Mouse (Mus musculus): ENCODE data around the gene Styx. TPM values are rescaled to one million over a fixed set of nuclear protein-coding genes. Genes with fewer than 3 reads are reported as not detected.

The Styx gene
- polyA plus RNA-seq, 1 experiment from 2014 or later, result 13.7 TPM

DNA sequence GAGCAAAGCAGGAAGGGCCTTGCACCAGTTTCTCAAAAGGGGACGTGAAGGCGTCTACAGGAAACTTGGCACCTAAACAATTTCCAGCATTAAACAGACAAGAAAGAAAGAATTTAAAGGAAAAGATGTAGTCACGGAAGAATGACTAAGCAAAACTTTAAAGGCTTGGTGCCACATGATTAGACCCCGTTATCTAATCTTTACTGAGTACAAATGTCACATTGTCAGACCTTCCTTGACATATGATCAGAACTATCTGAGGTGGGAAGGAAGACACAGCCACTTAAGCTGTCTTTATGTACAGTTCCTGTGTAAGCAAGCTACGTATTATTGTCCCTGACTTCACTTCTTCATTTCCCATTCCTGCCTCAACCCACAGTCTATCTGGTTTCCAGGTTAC is 29.3 kb upstream of the Styx start:
- WGBS (ENCODE audit: missing documents), result 34% methylated on average over 5 of the region's 5 CpGs
- H3K27ac ChIP-seq, result peak overlapping the region; percentile 33
- peaks cover 15% of the 10 kb centered on the region for H3K79me2 ChIP-seq (ENCODE audit: inconsistent target)
- no peak overlapping the region for H3K4me3 ChIP-seq (ENCODE audit: inconsistent target)
- H3K36me3 ChIP-seq (ENCODE audit: inconsistent target), result no peaks in the 10 kb centered on the region

DNA sequence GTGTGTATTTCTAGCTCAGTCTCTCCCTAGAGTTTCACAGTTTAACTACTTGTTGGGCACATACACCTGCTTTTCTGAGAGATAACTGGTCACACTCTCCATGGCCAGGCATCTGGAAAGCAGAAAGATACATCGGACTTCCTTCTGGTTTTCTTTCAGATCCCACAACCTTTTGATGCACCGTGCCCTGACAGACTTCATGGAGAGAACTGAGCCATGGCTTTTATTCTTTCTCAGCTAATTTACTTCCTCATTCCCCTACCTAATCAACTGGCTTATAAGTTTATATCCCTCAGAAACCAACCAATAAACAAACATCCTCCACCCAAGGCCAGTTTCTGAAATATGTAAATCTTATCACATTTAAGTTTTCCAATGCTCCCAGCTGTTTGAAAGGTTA is 28.4 kb upstream of the Styx start:
- Histone ChIP-seq H3K36me3 (ENCODE audit: inconsistent target) (no peaks in the 10 kb centered on the region), H3K4me3 (ENCODE audit: inconsistent target) (no peak overlapping the region), H3K27ac (no peak overlapping the region; the same call in 1 of the 2 replicates), H3K79me2 (ENCODE audit: inconsistent target) (peaks cover 7% of the 10 kb centered on the region)
- 42% methylated on average over 2 of the region's 2 CpGs for WGBS (ENCODE audit: missing documents)

DNA sequence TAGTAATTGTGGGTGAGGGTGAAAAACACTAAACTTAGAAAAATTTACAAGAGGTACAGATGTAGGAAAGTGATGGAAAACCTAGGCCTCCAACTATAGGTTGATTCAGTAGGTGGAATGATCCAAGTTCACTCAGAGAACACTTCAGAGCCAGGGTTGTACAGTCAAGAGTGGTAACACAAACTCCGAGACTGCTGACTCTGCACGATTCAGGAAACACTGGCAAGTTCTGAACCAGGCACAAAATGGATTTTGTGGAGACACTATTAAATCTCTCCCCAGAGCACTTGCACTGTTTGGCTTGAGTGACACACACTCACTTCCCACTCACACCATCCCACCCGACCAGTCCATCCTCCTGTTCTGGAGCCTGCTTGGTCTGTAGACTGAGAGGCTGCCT is 27.6 kb upstream of the Styx start:
- no peak overlapping the region for H3K27ac ChIP-seq
- 88% methylated on average over 3 of the region's 3 CpGs for WGBS (ENCODE audit: missing documents)
- H3K4me3 ChIP-seq (ENCODE audit: inconsistent target), result no peak overlapping the region
- H3K36me3 ChIP-seq (ENCODE audit: inconsistent target), result no peaks in the 10 kb centered on the region
- no peaks in the 10 kb centered on the region for H3K79me2 ChIP-seq (ENCODE audit: inconsistent target)

DNA sequence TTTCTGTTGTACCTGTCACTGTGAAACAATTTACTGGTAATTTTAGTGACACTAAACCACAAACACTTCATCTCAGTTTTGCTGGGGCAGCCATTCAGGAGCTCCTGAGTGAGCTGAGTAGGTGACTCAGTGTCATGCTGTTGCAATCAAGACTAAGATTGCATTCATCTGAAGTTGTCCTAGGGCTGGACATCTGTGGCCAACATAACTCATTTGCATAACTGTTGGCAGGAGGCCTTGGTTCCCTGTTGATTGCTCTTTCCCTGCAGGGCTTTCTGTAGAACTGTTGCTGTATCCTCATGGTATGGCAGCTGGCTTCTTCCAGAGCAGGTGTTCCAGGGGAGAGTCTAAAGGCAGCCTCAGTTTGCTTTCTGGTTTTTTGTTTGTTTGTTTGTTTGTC is 25.4 kb upstream of the Styx start:
- Histone ChIP-seq H3K27ac (peak overlapping the region; percentile 80), H3K4me3 (ENCODE audit: inconsistent target) (no peak overlapping the region)

DNA sequence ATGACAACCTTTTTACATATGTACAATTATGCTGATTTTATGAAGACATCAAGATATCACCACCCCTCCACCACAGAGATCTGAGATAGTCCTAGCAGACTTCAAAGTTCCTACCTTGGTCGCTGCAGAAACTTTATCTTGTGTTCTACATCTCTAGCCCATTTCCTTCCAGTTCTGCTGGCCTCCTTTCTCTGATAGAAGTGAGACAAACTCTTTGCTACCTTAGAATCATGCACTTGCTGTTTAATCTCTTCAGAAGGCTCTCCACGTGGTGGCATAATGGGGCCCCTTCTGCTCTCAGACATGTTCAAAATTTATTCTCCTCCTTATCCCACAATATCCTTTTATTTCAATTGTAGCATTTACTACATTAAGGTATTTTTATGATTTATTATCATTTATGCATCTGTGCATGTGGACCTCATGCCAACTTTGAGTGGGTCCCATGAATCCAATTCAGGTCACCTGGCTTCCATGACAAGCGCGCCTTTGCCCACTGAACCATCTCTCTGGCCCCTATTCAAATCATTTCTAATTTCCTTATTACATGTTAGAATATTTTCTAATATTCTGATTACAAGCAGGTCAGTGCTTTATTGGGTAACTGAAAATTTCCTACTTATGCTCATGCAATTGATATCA is 22.7 kb upstream of the Styx start:
- H3K36me3 ChIP-seq (ENCODE audit: inconsistent target), result peaks cover 7% of the 10 kb centered on the region
- no peak overlapping the region for H3K27ac ChIP-seq
- H3K79me2 ChIP-seq (ENCODE audit: inconsistent target), result peaks cover 34% of the 10 kb centered on the region
- H3K4me3 ChIP-seq (ENCODE audit: inconsistent target), result no peak overlapping the region
- 77% methylated on average over 4 of the region's 4 CpGs for WGBS (ENCODE audit: missing documents)

More for the DNA sequence above, 25.4 kb upstream of the Styx start:
- H3K79me2 ChIP-seq (ENCODE audit: inconsistent target), result peaks cover 8% of the 10 kb centered on the region
- H3K36me3 ChIP-seq (ENCODE audit: inconsistent target), result no peaks in the 10 kb centered on the region

DNA sequence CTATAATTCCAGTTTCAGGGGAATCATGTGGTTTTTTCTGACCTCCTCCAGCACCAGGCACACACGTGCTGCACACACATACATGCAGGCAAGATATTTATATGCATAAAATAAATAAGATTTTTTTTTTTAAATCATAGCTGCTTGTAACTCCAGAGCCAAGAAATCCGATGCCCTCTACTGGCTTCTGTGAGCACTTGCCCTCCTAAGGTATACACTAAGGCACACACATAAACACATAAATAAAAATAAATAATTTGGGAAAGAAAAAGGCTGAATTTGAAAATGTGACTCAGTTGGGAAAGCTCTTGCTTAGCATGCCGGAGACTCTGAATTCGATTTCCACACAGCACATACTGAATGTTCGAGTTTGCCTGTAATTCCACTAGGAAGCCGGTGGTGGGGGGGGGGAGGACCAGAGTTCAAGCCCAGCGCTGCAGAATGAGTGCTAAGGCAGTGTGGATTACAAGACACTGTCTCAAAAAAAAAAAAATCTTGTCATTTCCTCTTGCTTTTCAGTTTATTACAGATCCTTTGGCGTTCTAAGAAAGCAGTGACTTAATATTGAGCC is 21.8 kb upstream of the Styx start:
- 15% methylated on average over 7 of the region's 8 CpGs for WGBS (ENCODE audit: missing documents)
- H3K27ac ChIP-seq, result peak overlapping the region; percentile 39
- peaks cover 7% of the 10 kb centered on the region for H3K36me3 ChIP-seq (ENCODE audit: inconsistent target)
- H3K79me2 ChIP-seq (ENCODE audit: inconsistent target), result peaks cover 43% of the 10 kb centered on the region
- peak overlapping the region; percentile 22; the same call in 1 of the 2 replicates for H3K4me3 ChIP-seq (ENCODE audit: inconsistent target)

DNA sequence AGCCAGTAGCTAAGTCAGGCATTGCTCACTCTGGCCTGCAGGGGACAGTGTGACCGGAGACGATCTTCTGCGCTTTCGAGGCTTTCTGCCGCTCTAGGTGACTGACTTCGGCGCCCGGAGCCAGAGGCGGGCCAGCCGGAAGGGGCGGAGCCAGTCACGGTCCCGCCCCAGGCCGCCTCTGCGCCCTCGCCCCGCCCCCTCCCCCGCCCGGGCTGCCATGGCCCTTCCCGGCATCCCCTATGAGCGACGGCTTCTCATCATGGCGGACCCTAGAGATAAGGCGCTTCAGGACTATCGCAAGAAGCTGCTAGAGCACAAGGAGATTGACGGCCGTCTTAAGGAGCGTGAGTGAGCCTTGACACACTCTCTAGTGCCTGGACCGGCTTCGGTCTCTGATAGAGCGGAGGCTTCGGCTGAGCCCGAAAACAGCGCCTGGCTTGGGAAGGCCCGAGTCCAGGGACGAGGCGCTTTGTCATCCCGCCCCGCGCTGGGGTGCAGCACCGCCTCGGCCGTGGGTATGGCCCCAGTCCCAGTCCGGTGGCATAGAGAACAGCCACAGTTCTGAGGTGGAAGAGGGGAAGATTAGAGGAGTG is 21.2 kb upstream of the Styx start, which contains the start of gene Psmc6:
TSS of gene Psmc6 (plus strand) at position 200 of the 593 bp plus-strand sequence.
- Histone ChIP-seq H3K36me3 (ENCODE audit: inconsistent target) (peaks cover 9% of the 10 kb centered on the region), H3K79me2 (ENCODE audit: inconsistent target) (peaks cover 49% of the 10 kb centered on the region), H3K27ac (peak within 1 kb of the TSS; percentile 62), H3K4me3 (ENCODE audit: inconsistent target) (peak within 1 kb of the TSS; percentile 98)
- under 1% methylated on average over 43 of the region's 44 CpGs for WGBS (ENCODE audit: missing documents)

DNA sequence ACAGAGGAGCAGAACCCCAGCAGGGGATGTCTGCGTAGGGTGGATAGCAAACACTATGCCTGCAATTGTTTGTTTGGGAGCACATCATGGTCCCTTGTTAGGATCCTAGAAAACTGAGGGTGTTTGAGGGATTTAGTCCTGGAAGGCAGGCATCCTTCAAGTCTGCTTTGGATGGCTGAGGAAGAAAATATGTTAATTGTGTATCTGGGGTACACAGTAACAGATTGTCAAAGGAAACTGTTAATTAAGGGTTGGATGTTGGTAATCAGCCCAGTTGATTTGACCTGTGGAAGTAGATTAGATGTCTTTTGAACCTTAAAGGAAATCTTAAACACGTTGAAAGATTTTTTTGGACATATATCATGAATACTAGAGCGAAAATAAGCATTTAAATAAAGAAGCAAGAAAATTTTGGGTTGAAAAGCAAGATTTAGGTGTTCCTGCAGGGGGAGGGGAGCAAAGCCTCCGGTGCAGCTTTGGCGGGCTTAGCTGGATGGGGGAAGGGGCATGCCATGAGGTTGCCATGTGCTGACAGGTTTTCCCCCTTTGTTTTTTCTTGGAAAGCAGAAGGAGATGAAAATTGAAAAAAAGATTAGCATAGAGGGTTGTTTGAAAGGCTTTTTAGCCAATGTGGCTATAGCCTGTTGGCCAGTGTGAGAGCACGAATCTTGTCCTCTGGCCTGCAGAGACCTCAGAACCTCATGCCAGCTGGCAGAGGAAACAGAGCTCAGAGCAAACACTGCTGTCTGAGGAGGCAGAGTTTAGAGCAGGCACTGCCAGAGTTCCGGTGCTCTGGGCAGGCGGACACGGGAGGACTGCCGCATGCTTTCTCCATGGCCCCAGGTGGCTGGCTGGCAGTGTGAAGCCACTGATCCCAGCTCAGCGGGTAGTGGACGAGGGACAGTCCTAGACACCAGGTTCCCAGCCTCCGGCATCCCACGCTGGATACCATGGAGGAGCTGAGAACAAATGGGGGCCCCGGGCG is 13.6 kb downstream of the Styx start:
- 97% methylated on average over 16 of the region's 16 CpGs for WGBS (ENCODE audit: missing documents)
- peaks cover 4% of the 10 kb centered on the region for H3K36me3 ChIP-seq (ENCODE audit: inconsistent target)
- H3K79me2 ChIP-seq (ENCODE audit: inconsistent target), result no peaks in the 10 kb centered on the region
- no peak overlapping the region for H3K27ac ChIP-seq
- no peak overlapping the region for H3K4me3 ChIP-seq (ENCODE audit: inconsistent target)

DNA sequence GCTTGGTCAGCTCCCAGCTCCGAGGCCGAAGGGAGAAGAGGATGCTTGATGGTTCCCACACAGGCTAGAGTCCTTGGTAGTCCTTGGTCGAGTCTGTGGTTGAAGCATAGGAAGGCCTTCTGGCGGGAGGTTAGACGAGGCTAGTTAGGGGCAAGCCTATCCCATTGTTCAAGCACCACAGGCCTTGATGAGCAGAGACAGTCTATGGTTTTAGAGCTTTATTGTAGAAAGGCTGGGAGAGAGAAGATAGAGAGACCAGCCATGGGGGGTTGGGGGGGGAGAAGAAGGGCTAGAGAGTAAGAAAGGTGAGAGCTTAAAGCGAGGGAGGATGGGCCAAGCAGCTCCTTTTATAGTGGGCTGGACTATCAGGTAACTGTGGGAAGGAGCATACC is 14.3 kb downstream of the Styx start:
- WGBS (ENCODE audit: missing documents), result 95% methylated on average over 6 of the region's 6 CpGs
- Histone ChIP-seq H3K79me2 (ENCODE audit: inconsistent target) (no peaks in the 10 kb centered on the region), H3K4me3 (ENCODE audit: inconsistent target) (no peak overlapping the region), H3K36me3 (ENCODE audit: inconsistent target) (peaks cover 11% of the 10 kb centered on the region), H3K27ac (no peak overlapping the region)

DNA sequence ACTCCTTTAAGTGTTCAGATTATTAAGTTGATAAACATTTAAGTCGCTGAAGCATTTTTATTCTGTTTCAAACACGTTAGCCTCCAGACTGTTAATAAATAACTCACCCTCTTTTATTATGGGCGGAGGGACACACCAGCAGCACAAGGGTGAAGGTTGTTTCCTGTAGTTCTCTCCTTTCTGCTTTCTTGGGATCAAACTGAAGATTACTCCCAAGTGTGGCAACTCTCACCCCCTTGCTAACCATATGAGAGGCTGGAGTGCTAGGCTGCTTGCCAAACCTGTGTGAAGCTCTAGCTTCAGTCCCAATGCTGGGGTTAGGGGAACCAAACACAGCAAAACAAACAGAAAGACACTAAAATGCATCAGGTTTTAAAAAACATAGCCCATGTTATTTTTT is 27.9 kb downstream of the Styx start:
- WGBS (ENCODE audit: missing documents), result 96% methylated on average over 3 of the region's 3 CpGs
- no peaks in the 10 kb centered on the region for H3K79me2 ChIP-seq (ENCODE audit: inconsistent target)
- H3K36me3 ChIP-seq (ENCODE audit: inconsistent target), result peaks cover 19% of the 10 kb centered on the region
- H3K4me3 ChIP-seq (ENCODE audit: inconsistent target), result no peak overlapping the region
- no peak overlapping the region for H3K27ac ChIP-seq

DNA sequence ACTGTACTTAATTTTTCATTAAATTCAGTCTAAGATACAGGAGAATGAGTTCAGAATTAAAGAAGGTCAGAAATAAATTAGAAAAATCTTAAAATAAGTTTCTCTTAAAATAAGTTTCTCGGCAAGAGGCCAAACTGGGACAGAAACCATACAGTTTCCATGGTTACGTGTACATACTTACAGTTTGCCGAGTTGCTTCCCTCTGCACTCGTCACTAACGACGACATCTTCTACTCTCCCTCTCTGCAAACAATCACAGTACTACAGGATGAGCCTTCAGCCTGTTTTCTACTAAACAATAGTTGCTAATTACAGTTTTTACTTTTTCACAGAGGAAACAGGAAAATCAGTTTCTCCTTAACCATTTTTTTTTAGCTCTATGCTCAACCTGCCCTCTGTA is 29.9 kb downstream of the Styx start:
- WGBS (ENCODE audit: missing documents), result 92% methylated on average over 6 of the region's 6 CpGs
- no peak overlapping the region for H3K27ac ChIP-seq
- H3K4me3 ChIP-seq (ENCODE audit: inconsistent target), result no peak overlapping the region
- H3K36me3 ChIP-seq (ENCODE audit: inconsistent target), result peaks cover 19% of the 10 kb centered on the region
- H3K79me2 ChIP-seq (ENCODE audit: inconsistent target), result no peaks in the 10 kb centered on the region

DNA sequence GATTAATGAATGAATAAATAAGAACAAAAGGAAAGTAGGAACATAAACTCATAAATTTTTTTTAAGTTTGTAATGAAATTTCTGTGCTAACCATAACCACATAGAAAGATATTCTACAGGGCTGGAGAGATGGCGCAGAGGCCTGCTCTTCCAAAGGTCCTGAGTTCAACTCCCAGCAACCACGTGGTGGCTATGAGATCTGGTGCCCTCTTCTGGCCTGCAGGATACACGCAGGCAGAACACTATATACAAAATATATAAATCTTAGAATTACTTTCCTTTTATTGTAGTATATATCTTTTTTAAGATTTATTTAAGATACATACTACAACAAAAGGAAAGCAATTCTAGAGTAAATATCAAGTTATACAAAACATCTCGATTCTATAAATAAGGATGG is 32.0 kb downstream of the Styx start:
- no peak overlapping the region for H3K27ac ChIP-seq
- H3K36me3 ChIP-seq (ENCODE audit: inconsistent target), result peaks cover 19% of the 10 kb centered on the region
- no peaks in the 10 kb centered on the region for H3K79me2 ChIP-seq (ENCODE audit: inconsistent target)
- H3K4me3 ChIP-seq (ENCODE audit: inconsistent target), result no peak overlapping the region
- 72% methylated on average over 3 of the region's 4 CpGs for WGBS (ENCODE audit: missing documents)

DNA sequence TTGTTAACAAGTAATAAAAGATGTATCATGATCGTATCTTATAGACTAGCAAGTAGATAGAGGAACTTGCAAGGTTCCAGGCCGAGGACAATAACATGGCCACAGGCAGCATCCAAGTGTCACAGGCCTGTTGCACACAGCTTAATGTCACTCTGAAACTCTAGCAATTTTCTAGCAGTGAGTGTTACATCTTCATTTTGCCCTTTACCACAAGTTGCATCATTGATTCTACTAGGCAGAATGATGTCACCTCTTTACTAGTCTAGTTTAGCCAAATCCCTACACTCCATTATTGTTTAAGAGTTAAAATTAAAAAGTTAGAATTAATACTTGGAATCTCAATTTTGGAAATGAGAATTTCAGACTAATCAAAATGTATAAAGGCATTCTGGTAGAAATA is 34.7 kb downstream of the Styx start:
- Histone ChIP-seq H3K36me3 (ENCODE audit: inconsistent target) (peaks cover 6% of the 10 kb centered on the region; the same call in 1 of the 2 replicates), H3K79me2 (ENCODE audit: inconsistent target) (no peaks in the 10 kb centered on the region), H3K4me3 (ENCODE audit: inconsistent target) (no peak overlapping the region), H3K27ac (no peak overlapping the region)
- WGBS (ENCODE audit: missing documents), result 91% methylated on average over 2 of the region's 2 CpGs

DNA sequence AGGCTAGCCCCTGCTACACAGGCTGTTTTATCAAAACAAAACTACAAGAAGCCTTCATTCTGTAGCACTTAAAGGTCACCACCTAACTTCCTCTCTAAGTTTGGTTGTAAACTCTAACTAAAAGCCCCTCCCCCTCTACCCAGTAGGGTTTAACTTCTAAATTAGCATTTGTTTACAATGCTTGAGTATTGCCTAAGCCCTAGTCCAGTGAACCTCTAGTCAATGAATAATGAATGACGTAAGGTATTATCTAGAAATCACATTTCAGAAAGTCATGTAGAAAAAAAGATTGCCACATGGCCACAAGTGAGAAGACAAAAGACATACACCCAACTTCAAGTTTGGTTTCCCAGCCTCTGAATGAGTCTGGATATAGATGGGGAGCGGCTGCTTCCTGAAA is 36.6 kb downstream of the Styx start:
- Histone ChIP-seq H3K36me3 (ENCODE audit: inconsistent target) (no peaks in the 10 kb centered on the region), H3K79me2 (ENCODE audit: inconsistent target) (no peaks in the 10 kb centered on the region), H3K27ac (no peak overlapping the region), H3K4me3 (ENCODE audit: inconsistent target) (peak overlapping the region; percentile 66)
- 20% methylated on average over 2 of the region's 2 CpGs for WGBS (ENCODE audit: missing documents)

Data from macrophage (primary cell).